Mouse (Mus musculus) E14TG2a.4 (cell line): ENCODE measurements around the gene Crybg3.

Source experiments
- CTCF ChIP-seq: conservative IDR thresholded peaks from 2 replicates; pipeline ENCODE4 v1.5.1; 2014; ENCODE audit warnings: low read length
- NANOG ChIP-seq: IDR thresholded peaks from 2 replicates; pipeline ENCODE4 v1.6.1; 2014; ENCODE audit warnings: borderline replicate concordance, low read length, mixed read lengths
- POU5F1 ChIP-seq: IDR thresholded peaks from 2 replicates; pipeline ENCODE4 v1.6.1; 2014; ENCODE audit warnings: low read length, borderline replicate concordance

DNA sequence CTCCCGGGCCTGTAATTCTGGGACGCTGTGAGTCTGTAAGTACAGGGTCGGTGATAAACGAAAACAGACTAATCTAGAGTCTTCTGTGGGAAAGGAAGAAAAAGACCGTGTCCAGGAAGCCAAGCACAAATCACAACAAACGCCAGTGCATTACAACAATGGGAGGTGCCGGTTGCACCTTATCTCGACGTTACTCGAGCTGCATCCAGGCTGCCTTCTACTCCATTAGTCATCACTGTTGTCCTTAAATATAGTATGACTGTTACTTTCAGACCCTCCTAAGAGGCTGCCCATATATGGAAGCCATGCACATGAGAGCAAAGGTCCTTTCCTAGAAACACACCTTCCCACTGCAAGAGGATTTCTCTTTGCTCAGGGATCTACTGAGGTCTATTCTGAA is 13.0 kb downstream of the Crybg3 start:
- no peak for TF ChIP-seq CTCF
- no peak for TF ChIP-seq POU5F1
- no peak for TF ChIP-seq NANOG
